Mouse (Mus musculus): Measurements from ENCODE around the gene Grm5.

Gene Grm5

DNA sequence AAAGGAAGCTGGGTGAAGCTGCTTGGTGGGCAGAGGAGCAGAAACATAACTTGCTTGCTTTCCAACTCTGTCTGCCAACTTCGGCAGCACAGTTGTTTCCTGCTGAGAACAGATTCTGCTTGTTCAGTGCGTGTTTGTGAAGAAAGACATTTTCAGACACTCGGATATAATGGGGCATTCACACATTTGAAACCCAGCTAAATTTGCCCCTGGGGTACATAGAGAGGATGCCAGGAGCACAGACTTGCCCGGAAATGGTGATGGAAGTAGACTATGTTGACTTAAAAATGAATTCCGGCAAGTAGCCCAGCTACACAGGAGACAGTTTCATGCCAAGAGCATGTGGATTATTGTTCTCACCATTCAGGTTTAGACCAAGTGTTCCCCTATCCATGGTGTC is 342.0 kb downstream of the Grm5 start:
- DNase-seq, result no peak

DNA sequence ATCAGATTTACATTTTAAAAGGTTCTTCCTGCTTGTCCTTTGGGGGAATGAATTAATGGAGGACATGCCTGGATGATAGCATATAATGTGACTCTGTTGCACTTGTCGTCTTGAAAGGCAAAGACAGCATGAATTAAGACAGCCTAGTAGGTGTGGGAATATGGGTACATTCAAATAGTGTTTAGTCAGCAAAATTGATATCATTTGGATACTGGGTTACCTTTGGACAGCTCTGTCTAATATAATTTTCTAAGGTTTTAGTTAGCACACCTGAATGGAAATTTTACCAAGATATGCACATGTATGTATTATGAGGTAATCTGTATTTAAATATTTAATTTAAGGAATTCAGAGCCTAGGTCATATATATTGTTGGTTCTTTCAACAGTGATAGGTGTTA is 353.4 kb downstream of the Grm5 start:
- DNase-seq, result no peak

DNA sequence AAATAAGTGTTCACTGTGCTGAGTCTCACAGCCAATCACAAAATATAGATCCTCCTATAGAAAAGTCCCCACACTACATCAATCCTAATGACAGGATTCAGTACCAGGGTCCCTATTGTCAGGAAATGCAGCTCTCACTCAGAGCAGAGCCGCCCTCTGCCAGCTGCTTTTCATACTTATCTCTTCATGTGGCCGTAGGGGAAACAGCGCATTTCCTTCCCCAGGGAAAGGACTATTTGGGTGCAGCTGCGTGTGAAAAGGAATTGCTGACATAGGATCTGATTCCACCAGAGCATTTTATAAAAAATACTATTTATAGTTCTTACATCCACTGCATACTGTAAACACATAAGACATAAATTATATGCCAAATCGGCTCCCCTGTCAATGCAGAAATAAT is 354.3 kb downstream of the Grm5 start:
- DNase-seq, result no peak

DNA sequence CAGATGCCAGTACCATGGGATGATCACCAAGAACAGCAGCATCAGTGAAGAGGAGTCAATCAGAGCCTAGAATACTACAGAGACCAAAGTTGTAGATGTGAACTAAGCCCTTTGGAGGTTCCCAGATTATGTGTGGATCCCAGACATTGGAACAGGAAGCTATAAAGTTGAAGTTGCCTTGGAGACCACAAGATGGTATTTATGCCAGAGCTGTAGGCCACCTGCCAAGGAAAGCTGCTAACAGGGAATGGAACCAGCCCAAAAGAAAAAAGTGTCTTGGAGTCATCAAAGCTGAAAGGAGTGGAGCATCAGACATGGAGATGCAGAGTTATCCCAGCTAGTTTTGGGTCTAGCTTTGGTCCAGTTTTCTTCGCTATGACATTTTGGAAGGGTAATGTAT is 366.2 kb downstream of the Grm5 start:
- no peak for DNase-seq

DNA sequence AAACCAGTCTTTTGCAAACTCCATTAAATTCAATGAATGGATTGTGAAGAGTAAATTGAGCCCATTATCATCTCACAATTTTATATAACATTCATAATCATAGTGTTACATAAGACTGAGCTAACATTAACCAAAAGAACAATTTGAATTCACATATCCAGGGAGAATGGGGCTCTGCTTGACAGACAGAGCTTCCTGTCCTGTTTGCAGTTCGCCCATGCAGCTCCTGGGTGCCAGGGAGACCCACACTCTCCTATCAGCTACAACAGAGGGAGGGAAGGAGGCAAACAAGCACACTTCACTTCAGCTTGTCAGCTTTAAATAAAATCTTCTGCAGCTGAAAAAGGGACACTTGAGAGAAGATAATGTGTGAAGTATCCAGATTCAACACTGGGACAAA is 389.2 kb downstream of the Grm5 start:
- DNase-seq, result no peak

DNA sequence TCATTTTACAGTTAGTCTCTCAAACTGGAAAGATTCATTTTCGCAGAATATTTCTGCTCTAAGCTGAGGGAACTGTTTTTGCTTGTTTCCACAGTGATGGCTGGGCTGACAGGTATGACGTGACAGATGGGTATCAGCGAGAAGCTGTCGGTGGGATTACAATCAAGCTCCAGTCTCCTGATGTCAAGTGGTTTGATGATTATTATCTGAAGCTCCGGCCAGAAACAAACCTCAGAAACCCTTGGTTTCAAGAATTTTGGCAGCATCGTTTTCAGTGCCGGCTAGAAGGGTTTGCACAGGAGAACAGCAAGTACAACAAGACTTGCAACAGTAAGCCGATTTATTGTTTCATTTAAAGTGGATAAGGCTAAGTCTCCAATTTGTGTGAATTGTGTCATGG is 391.1 kb downstream of the Grm5 start:
- DNase-seq, result no peak

DNA sequence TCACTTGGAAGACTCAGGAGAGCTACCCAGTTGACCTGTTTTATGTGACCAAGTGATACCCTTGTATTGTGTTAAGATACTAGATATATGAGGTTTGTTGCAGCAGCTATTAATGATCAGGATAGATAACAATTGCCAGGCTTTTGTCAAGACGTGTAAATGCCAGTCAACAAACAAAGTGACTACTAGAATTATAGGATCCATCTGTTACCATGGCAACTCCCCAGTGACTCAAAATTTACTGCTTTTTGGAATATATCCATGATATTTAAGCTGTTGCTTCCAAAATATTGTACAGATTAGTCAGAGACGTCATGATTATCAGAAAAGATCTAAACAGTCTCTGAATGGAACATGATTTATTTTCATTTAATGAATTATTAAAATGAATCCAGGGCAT is 399.5 kb downstream of the Grm5 start:
- DNase-seq, result no peak

DNA sequence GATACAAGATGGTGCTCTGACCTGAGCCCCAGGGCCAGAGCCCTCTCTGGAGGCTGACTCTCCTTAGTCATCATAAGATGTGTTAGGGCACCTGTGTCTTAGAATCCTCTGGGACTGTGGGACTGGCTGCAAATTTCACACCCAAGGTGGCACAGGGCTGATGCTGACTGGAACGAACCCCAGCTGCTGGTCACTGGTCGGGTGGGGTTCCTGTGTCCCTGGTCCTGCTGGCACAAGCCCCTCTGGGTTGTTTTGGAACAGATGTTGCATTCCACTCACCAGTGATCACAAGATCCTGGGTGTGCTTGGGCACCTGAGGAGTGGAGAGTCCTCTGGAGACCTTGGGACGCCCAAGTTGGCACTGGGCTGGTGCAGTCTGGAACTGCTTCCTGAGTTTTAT is 430.5 kb downstream of the Grm5 start:
- DNase-seq, result no peak

DNA sequence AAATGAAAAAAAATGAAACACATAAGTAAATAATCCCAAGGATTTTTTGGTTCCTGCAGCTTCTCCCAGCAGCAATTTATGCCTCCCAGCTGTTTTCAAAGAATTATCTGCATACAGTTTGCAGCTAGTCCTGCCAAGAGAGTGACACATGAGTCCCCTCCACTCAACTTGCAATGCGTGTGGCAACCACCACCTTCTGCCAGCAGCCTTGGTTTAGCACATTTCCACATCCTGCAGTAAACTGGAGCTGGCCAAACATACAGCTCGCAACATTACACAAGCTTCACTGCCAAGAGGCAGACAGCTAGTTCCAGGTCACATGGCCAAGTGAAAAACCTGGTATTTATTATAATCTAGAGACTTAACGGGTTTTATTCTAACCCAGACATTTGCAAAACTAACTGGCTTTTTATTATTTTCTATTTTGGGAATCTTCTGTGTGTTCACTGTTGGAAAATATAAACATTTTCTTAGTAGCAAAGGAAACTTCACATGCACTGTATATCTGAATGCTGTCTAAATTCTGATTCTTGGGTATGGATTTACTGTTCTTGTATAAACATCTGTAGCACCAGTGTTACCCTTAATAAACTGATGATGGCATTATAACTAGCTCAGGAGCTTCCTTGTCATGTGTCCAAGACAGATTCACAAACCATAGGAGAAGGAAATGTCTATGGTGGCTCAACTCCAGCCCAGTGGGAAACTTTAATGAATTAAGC is 443.6 kb downstream of the Grm5 start:
- DNase-seq, result no peak

DNA sequence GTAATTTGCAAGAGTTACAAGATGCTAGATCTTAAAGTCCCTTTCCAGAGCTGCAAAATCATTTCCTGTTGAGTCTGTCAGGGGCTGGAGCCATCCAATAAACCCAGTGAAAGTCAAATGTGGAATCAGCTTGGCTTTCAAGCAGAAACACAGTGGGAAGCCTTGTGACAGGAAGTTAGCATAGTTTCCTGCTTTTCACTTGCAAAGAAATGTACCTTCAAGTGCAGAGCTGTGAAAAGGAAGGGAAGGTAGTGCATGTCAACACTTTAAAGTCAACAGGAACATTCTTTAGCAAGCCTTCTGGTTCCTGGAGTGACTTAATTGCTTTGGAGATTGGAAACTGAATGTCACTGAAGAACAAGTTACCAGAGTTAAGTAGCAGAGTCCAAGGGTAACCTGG is 463.4 kb downstream of the Grm5 start:
- no peak for DNase-seq

DNA sequence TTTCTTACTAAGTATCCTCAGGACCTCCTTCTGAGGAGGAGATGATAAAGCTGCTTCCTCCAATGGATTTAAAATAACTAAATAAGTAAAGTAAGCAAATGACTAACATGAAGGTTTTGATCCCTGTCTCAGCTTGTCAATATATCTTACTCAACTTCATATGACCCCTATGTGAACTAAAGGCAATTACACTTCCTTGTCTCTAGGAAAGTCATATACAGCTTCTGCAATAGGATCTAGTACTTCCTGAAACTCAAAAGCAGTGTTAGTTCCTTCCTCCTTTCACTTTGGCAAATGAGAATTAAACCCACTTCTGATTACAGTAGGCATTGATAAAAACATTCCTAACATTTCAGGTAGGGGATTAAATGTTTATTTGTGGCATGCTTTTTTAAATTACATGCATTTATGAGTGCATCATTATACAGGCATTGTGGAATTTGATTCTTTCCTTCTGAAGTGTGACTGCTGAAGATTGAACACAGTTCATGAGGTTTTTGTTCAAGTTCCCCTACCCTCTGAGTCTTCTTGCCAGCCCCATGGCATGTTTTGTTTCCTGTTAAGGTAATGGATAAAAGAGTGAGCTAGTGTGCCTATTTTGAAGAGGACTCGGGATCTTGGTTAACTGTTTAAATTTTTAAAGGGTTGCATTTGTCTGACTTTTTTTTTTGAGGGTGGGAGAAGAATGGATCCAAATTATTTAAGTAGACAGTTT is 470.4 kb downstream of the Grm5 start:
- no peak for DNase-seq

DNA sequence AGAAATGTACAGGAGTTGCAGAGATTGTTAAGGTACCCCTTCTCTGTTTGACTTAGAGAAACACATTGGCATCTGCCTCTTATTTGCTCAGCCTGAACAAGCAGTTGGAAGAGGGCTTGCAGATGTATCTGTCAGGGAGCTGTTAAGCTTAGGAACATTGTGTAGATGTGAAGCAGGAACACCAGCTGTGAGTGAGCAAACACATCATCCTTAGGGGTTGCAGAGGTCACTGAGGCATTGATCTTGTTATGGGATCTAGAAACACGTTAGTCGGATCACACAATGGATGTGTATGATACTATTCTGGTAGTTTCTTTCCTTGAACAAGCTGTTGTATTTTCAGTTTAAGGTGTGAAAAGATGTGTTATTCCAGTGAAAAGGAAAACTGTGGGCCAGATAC is 472.5 kb downstream of the Grm5 start:
- no peak for DNase-seq

DNA sequence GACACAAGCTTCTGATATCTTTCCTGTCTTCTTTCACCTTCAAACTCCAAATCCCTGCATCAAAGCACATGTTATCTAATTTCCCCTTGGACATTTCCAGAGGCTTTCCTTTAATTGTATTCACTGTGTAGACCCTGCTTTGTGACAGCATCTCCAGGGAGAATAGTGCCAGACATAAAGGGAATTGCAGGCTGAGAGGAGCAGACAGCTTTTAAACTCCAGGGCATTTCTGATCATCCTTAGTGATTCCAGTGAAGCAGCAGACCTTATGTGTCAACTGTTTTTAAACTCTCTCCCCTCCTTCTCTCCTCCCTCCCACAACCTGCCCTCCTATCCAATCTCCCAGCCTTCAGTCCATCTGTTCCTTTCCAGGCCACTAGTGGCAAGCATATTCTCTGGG is 507.1 kb downstream of the Grm5 start:
- no peak for DNase-seq

DNA sequence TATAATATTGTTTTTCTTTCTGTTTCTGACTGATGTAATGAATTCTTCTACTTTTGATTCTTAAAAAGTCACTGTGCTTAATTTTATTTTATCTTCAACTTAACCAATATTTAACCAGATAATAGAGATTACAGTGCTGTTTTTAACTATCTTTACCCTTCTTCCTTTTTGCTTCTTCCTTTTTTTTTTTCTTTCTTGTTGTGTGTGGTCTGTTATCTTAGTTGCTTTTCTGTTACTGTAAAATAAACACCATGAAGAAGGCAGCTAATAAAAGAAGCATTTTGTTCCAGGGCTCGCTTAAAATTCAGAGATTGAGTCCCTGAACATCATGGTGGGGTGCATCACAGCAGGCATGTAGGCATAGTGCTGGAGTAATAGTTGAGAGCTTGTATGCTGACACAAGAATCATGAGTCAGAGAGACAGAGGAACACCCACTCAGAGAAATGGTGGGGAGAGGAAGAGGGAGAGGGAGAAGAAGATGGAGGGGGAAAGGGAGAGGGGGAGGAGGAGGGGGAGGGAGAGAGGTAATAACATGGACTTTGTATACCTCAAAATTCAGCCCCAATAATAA is 512.7 kb downstream of the Grm5 start:
- DNase-seq, result no peak

DNA sequence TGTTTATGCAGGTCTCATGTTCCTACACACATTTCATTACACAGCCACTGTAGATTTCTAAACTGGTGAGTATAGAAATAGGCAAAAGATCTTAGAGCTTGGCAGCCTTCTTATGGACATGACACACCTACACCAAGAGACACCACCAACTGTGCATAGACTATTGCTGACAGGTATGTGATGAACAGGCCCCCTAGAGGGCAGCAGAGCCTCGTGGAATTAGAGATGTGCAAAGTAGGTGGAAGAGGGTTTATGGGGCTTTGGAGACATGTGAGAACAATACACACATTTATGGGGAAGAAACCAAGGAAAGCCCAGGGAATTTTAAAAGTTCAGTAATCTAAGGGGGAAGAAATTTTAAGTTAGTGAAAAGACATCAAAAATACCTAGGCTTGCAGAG is 513.7 kb downstream of the Grm5 start:
- peak; percentile 24 to 65 for DNase-seq

DNA sequence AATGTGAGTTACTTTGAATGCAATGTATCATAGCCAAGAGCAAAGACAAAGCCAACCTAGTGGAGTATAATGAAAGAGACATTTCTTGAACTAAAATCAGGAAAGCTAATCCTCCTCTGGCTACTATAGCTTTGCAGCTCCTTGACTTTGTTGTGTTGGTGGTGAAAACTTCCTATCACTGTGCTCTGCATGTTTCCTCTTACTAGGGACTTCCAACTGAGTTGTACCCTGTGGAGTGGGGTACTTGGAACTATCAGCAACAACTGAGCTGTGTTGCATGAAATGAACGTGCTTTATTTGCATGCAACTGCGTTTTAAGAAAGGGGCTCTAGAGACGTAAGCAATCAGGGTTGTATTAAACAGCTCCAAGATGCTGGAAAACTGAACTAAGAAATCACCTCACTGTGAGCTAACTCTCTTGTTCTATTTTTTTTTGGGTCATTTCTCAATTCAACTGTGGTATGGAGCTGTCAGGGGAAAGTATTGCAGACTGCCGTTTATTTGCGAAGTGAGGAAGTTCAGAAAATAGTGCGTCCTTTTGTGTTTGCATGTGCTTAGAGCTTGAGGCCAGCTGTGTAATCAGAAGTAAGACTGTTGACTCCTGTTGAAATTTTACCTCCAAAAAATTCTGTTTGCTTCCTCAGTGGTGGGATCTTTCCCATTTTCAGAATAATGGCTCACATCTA is 532.9 kb downstream of the Grm5 start:
- DNase-seq, result no peak

DNA sequence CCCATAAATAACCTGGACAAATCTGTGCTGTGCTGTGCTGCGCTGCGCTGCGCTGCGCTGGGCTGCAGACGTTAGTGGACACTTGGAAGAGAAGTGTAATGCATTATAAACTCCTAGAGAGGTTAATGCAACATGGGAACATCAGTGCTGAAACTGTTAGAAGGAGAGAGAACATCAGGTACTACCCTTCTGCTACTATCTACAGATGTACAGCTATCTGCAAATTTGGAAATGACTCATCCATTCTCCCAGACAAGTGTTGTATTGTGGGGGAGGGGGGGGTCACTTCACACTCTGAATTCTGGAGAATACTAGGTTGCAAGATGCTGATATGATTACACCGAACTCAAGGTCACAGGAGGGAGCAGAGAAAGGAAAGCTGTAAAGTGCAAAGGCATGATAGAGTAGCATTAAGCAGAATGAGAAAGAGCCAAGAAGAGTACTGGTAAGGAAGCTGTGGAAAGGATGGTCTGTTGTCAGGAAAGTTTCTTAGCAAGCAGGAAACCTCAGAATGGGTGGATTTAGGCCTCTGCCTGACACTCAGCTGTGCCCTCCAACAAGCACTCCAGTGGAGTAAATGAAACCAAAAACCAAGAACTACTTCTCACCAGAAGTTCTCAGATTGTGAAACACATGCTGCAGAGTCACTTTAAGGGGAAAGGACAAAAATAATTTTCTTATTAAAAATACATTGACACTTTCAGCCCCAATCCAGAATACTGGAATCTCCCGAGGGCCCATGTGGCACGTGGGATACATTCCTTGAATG is 544.3 kb downstream of the Grm5 start:
- no peak for DNase-seq

DNA sequence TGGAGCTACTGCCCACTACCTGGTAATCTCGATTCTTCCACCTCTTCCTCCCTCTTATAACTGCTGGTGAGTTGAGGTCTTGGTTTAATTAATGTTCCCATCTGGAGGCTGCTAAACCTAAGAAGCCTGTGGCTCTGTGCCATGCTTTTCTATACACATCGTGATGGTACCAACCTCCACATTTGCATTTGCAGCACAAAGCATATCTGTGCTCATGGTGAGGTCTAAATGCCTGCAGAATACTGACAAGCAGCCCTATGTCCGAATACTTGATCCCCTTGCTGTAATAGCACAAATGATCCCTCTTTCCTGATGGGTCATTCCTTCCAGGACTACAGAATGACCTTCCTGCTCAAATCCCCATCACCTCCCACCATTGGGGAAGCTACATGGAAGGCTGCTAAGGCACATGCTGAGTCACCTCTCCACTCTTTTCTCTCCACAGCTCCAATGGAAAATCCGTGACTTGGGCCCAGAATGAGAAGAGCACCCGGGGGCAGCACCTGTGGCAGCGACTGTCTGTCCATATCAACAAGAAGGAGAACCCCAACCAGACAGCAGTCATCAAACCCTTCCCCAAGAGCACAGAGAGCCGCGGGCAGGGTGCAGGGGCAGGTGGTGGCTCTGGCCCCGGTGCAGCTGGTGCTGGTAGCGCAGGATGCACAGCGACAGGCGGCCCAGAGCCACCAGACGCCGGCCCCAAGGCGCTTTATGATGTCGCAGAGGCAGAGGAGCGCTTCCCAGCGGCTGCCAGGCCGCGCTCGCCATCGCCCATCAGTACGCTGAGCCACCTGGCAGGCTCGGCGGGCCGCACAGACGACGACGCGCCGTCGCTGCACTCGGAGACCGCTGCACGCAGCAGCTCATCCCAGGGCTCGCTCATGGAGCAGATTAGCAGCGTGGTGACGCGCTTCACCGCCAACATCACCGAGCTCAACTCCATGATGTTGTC is 545.8 kb downstream of the Grm5 start:
- DNase-seq, result no peak

DNA sequence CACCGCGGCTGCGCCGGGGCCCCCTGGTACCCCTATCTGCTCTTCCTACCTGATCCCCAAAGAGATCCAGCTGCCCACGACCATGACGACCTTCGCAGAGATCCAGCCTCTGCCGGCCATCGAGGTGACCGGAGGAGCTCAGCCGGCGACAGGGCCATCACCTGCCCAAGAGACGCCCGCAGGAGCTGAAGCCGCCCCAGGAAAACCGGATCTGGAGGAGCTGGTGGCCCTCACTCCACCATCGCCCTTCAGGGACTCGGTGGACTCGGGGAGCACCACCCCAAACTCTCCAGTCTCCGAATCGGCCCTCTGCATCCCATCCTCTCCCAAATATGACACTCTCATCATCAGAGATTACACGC is 546.5 kb downstream of the Grm5 start:
- no peak for DNase-seq

DNA sequence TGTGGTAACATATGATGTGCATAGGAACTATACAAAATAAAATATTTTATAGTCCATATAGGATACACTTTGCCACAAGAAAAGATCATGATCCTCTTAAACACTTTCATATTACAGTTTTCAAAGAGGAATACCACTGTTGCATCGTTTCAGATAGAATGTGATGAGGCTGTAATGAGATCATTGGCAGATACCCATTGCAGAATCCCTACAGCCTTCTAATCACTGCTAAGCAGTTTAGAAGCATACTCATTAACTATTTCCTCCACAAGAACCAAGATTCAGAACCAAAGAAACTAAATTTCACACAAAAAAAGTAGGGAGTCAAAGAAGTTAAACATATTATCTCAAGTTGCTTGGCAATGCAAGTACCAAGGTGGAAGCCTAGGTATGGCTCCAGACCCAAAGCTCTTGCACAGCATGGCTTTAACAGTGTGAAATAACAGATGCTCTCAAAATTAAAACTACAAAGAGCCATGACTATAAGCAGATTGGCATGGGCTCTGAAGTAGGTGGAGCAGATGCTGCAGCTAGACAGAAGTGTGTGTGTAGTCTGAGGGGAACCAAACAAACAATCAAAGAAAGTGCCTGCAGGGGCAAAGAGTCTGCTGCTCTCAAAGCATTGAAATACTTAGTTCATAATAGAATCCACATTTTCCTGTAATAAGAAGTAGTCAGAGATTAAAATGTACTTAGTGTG is 575.7 kb downstream of the Grm5 start:
- DNase-seq, result no peak

DNA sequence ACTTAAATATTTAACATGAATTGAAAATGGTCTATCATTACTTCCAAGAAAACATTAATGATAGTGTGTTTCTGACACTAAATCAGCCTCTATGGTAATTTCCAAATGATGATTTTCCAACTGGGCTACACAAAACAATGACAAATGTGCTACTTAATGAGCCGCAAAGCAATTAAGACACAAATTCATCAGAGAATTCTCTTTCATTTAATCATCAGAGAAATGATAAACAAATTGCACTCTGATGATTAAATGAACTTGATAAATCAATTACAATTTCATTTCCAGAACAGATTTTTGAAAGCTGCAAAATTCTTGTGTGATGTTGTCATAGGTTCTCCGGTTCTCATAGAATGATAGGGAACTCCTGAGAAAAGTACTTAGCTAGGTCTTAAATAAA is 577.6 kb downstream of the Grm5 start:
- no peak for DNase-seq

All from kidney, adult 8-10 months (tissue).